Mouse (Mus musculus): ENCODE results near the gene Tbc1d4. TPM values are rescaled to one million over a fixed set of nuclear protein-coding genes. Genes with fewer than 3 reads are reported as not detected.

The Tbc1d4 gene
- polyA plus RNA-seq, 1 experiment from 2014 or later = 12.9 TPM

- Histone ChIP-seq H3K4me2 (no peak overlapping the region), H3K4me3 (no peak overlapping the region), H3K4me1 (no peaks in the 10 kb centered on the region), H3K9ac (no peak overlapping the region), H3K36me3 (no peaks in the 10 kb centered on the region; the same call in 1 of the 2 replicates), H3K9me3 (no peaks in the 10 kb centered on the region), H3K27me3 (no peaks in the 10 kb centered on the region), H3K27ac (no peak overlapping the region)
- WGBS = 58% methylated on average over 4 of the region's 4 CpGs
- ATAC-seq (ENCODE audit: borderline replicate concordance, extremely low read depth, low FRiP score, low TSS enrichment) = no peak
Measured at GRCm38 (mm10) chr14:101447857-101448256, 161.1 kb downstream of the Tbc1d4 start.

- no peaks in the 10 kb centered on the region for H3K4me1 ChIP-seq
- H3K9ac ChIP-seq = no peak overlapping the region
- H3K4me3 ChIP-seq = no peak overlapping the region
- no peaks in the 10 kb centered on the region for H3K9me3 ChIP-seq
- no peak overlapping the region for H3K4me2 ChIP-seq
- H3K36me3 ChIP-seq = no peaks in the 10 kb centered on the region; the same call in 1 of the 2 replicates
- no peak for ATAC-seq (ENCODE audit: borderline replicate concordance, extremely low read depth, low FRiP score, low TSS enrichment)
- H3K27me3 ChIP-seq = no peaks in the 10 kb centered on the region
- 58% methylated on average over 5 of the region's 5 CpGs for WGBS
- no peak overlapping the region for H3K27ac ChIP-seq
Measured at GRCm38 (mm10) chr14:101445205-101445604, 163.8 kb downstream of the Tbc1d4 start.

GRCm38 (mm10) chr14:101437925-101438324 is 171.1 kb downstream of the Tbc1d4 start:
- no peak overlapping the region for H3K4me3 ChIP-seq
- H3K9me3 ChIP-seq = no peaks in the 10 kb centered on the region
- no peak overlapping the region for H3K9ac ChIP-seq
- H3K4me2 ChIP-seq = no peak overlapping the region
- no peaks in the 10 kb centered on the region for H3K27me3 ChIP-seq
- no peak for ATAC-seq (ENCODE audit: borderline replicate concordance, extremely low read depth, low FRiP score, low TSS enrichment)
- H3K36me3 ChIP-seq = no peaks in the 10 kb centered on the region
- no peaks in the 10 kb centered on the region for H3K4me1 ChIP-seq
- H3K27ac ChIP-seq = no peak overlapping the region
- WGBS = 73% methylated on average over 3 of the region's 3 CpGs

DNA sequence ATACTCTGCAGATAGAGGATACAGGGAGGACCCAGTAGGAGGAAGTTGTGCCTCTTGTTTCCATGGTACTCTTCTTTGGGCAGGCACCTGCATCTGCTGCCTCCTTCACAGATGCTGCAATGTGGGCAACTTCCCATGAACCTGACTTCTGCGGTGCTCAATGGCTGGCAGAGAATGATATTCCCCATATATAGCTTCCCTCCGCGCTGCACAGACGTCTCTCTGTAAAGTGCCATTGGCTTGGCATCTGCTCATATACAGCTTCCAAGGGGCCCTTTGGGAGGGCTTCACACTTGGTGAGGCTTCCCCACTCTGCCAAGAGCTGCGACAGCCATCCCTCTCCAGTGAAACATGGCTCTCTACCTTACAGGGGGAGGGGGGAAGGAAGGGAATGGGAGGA is 178.5 kb downstream of the Tbc1d4 start:
- Histone ChIP-seq H3K9ac (no peak overlapping the region), H3K36me3 (no peaks in the 10 kb centered on the region), H3K9me3 (no peaks in the 10 kb centered on the region), H3K4me3 (no peak overlapping the region), H3K27ac (no peak overlapping the region), H3K27me3 (no peaks in the 10 kb centered on the region), H3K4me2 (no peak overlapping the region), H3K4me1 (no peaks in the 10 kb centered on the region)
- WGBS = 69% methylated on average over 5 of the region's 5 CpGs
- ATAC-seq (ENCODE audit: borderline replicate concordance, extremely low read depth, low FRiP score, low TSS enrichment) = no peak

DNA sequence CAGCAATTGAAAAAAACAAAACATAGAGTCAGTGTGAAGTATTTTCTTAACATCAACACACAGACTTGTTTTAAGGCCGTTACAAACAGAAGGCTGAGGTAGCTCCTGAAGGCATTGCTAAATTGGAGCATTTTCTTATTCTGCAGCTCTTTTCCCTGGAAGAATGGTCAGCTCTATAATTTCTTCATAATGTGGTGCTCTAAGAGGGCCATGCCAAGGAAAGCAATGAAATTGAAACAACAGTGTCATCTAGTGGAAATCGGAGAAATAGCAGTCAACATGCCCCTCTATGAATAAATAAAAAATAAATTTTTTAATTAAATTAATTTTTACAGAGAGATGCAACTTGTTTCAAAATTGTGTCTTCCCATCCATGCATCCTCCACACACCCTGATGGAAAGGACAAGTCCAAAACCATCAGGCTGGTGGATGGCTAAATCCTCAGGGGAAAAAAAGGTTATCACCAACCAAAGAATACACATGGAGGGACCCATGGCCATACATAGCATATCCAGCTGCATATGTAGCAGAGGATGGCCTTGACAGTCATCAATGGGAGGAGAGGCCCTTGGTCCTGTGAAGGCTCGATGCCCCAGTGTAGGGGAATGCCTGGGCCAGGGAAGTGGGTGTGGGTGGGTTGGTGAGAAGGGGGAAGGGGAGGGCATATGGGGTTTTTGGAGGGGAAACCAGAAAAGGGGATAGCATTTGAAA is 180.0 kb downstream of the Tbc1d4 start:
- Histone ChIP-seq H3K4me1 (no peaks in the 10 kb centered on the region), H3K4me3 (no peak overlapping the region), H3K9ac (no peak overlapping the region), H3K4me2 (no peak overlapping the region), H3K27ac (no peak overlapping the region), H3K9me3 (no peaks in the 10 kb centered on the region), H3K27me3 (no peaks in the 10 kb centered on the region), H3K36me3 (no peaks in the 10 kb centered on the region)
- no peak for ATAC-seq (ENCODE audit: borderline replicate concordance, extremely low read depth, low FRiP score, low TSS enrichment)
- WGBS = 39% methylated on average over 3 of the region's 3 CpGs

DNA sequence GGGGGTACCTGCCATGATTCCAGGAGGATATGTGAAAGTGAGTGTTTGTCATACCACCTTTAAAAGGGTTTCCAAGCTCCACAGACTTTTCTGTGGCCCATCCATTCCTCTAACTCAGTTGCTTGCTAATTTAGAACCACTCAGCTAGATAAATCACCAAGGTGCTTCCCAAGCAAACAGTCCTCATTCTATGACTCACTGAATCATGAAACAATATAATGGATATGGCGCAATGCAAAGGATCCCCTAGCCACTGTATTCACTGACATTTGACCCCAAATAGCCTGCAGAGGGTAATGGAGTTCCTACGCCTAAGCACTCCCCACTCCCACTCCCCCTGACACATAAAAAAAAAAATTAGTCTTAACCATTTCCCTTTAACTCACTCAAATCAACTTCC is 191.3 kb downstream of the Tbc1d4 start:
- ATAC-seq (ENCODE audit: borderline replicate concordance, extremely low read depth, low FRiP score, low TSS enrichment) = no peak
- Histone ChIP-seq H3K4me2 (no peak overlapping the region), H3K9ac (no peak overlapping the region), H3K9me3 (no peaks in the 10 kb centered on the region), H3K4me1 (no peaks in the 10 kb centered on the region), H3K36me3 (no peaks in the 10 kb centered on the region), H3K27me3 (no peaks in the 10 kb centered on the region), H3K27ac (no peak overlapping the region), H3K4me3 (no peak overlapping the region)
- 75% methylated on average over 2 of the region's 2 CpGs for WGBS

Other genes starting within 250 kb of the Tbc1d4 start
- gene Commd6, start 31.5 kb upstream of the Tbc1d4 start, polyA plus RNA-seq (2015; fragmentation: Nextera tagmentation; extraction: Ambion mirVana) = 85.6 and 92.5 TPM in 2 replicates
- gene Uchl3, start 44.8 kb upstream of the Tbc1d4 start, polyA plus RNA-seq (2015; fragmentation: Nextera tagmentation; extraction: Ambion mirVana) = 119 and 128 TPM in 2 replicates
- gene Gm9922, start 120.6 kb upstream of the Tbc1d4 start, polyA plus RNA-seq (2015; fragmentation: Nextera tagmentation; extraction: Ambion mirVana) = 1.5 and 2.6 TPM in 2 replicates
- gene Lmo7, start 120.8 kb upstream of the Tbc1d4 start, polyA plus RNA-seq (2015; fragmentation: Nextera tagmentation; extraction: Ambion mirVana) = 28.8 and 36.2 TPM in 2 replicates

Data from lung, embryonic 15.5 days (tissue).